Mouse (Mus musculus): ENCODE data around the gene Prcc. TPM values are rescaled to one million over a fixed set of nuclear protein-coding genes. Genes with fewer than 3 reads are reported as not detected.
"Not testable (repeated sequence)": the region's sequence is repeated elsewhere in the genome, so short reads cannot be mapped to it uniquely, and the experiment has no call there.

Gene Prcc
- total RNA-seq, 2 experiments from 2014 or later, result 60.5 to 63.5 TPM

GRCm38 (mm10) chr3:87906981-87907857 lies 21.8 kb upstream of the Prcc start:
- DNase-seq (ENCODE audit: extremely low spot score in 1 of 2, low spot score in 1 of 2), result no peak

- peak in 1 of 2 experiments; percentile 41 for DNase-seq (ENCODE audit: extremely low spot score in 1 of 2, low spot score in 1 of 2)
Measured at GRCm38 (mm10) chr3:87906601-87906980, 21.2 kb upstream of the Prcc start.

- peak; percentile 75 to 90 for DNase-seq (ENCODE audit: extremely low spot score in 1 of 2, low spot score in 1 of 2)
Measured at GRCm38 (mm10) chr3:87905880-87906485, 20.6 kb upstream of the Prcc start, which contains the start of gene Hdgf. TSS of gene Hdgf (plus strand) at chr3:87906321.

DNA sequence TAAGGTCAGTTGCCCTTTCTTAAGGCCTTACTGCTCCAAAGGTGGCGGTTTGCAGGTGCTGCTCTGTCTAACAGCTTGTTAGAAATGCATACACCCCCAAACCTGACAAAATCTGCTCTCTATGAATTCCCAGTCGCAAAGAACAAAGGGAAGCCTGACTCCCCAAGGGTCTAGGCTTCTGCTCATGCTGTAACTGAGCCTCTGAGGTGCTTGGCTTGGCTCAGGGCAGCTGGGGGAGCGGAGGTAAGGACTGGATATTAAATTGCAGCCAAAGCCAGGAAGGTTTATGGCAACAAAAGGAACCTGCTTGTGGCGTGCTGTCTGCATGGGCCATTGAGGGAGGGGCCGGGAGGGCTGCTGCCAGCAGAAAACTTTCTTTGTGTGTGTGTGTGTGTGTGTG lies 18.4 kb upstream of the Prcc start:
- DNase-seq (ENCODE audit: extremely low spot score in 1 of 2, low spot score in 1 of 2), result no peak

- DNase-seq (ENCODE audit: extremely low spot score in 1 of 2, low spot score in 1 of 2), result not testable (repeated sequence)
Measured at GRCm38 (mm10) chr3:87901959-87902358, 16.6 kb upstream of the Prcc start.

- no peak for DNase-seq (ENCODE audit: extremely low spot score in 1 of 2, low spot score in 1 of 2)
Measured at GRCm38 (mm10) chr3:87901036-87901624, 15.7 kb upstream of the Prcc start.

DNA sequence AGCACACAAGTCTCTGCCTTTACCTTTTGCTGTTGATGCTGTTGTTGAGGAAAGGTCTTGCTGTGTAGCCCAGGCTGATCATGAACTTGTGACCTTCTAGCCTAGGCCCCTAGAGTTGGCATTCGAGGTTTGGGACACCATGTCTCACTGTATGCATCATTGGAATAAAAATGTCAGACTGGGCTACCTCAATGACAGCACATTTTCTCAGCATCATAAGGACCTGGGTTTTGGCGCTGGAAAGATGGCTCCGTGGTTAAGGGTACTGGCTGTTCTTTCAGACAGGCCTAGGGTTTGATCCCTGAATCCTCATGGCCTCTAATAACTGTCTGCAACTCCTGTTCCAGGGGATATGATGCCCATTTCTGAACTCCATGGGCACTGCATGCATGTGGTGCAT lies 14.4 kb upstream of the Prcc start:
- DNase-seq (ENCODE audit: extremely low spot score in 1 of 2, low spot score in 1 of 2), result no peak

DNA sequence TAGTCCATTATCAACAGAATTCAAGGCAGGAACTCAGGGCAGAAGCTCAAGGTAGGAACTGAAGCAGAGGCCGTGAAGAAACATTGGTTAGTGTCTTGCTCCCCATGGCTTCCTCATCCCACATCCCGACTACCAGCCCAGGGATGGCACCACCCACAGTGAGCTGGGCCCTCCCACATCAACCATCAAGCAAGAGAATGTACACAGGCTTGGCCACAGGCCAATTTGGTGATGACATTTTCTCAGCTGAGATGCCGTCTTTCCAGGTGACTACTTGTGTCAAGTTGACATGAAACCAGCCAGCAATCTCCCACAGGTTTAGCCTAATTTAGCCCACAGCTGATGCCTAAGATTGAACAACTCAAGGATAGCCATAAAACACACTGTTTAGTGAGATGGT lies 13.9 kb upstream of the Prcc start:
- no peak for DNase-seq (ENCODE audit: extremely low spot score in 1 of 2, low spot score in 1 of 2)

GRCm38 (mm10) chr3:87893367-87893905 lies 8.0 kb upstream of the Prcc start:
- no peak for DNase-seq (ENCODE audit: extremely low spot score in 1 of 2, low spot score in 1 of 2)

- no peak for DNase-seq (ENCODE audit: extremely low spot score in 1 of 2, low spot score in 1 of 2)
Measured at GRCm38 (mm10) chr3:87891481-87891880, 6.1 kb upstream of the Prcc start.

- not testable (repeated sequence) for DNase-seq (ENCODE audit: extremely low spot score in 1 of 2, low spot score in 1 of 2)
Measured at GRCm38 (mm10) chr3:87887400-87887799, 2.0 kb upstream of the Prcc start.

- no peak for DNase-seq (ENCODE audit: extremely low spot score in 1 of 2, low spot score in 1 of 2)
Measured at GRCm38 (mm10) chr3:87886416-87886815, 1.0 kb upstream of the Prcc start.

- DNase-seq (ENCODE audit: extremely low spot score in 1 of 2, low spot score in 1 of 2), result peak in 1 of 2 experiments; percentile 43
Measured at GRCm38 (mm10) chr3:87886004-87886365, 577 bp upstream of the Prcc start.

DNA sequence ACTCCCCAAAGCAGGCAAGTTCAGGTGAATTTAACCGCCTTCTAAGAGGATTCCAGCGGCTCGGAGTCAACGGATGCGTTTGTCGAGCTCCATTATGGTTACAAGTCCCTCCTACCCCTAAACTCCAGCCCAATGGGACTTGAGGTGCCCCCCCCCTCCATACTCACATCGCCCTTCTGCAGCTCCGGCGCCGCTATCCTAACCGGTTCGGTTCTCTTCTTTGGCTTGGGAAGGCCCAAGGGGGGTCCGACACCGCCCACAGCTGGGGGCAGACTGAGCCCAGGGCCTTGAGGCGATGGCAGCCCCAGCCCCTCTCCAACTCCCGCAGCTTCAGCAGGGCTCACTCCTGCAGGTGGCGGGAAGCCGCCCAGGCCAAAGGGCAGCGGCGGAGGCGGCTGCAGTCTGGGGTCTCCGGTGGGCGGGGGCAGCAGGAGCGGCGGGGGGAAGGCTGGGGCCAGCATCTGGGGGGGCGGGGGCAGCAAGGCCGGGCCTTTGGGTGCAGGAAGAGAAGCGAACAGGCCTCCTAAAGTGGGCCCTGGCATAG lies 628 bp downstream of the Prcc start:
- DNase-seq (ENCODE audit: extremely low spot score in 1 of 2, low spot score in 1 of 2), result peak; percentile 32 to 37

GRCm38 (mm10) chr3:87884291-87884690 lies 1.1 kb downstream of the Prcc start:
- DNase-seq (ENCODE audit: extremely low spot score in 1 of 2, low spot score in 1 of 2), result no peak

DNA sequence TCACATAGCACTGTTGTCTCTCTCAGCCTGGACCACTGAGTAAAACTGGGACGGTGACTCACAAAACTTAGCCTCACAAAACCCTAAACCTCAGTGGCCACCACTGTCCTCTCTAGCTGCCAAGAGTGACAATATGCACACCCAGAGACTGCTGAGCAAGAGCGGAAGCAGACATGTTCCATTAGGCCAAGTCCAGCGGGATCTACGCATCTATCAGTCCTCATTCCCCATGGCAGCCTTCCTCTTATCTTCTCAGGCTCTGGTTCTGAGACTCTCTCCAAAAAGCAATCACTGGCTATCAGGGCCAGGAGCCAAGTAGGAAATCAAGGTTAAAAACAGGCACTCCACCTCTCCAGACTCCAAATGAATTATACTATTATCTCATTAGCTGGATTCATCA lies 7.7 kb downstream of the Prcc start:
- no peak for DNase-seq (ENCODE audit: extremely low spot score in 1 of 2, low spot score in 1 of 2)

GRCm38 (mm10) chr3:87864111-87864510 lies 21.3 kb downstream of the Prcc start:
- DNase-seq (ENCODE audit: extremely low spot score in 1 of 2, low spot score in 1 of 2), result not testable (repeated sequence)

GRCm38 (mm10) chr3:87859813-87860212 lies 25.6 kb downstream of the Prcc start:
- DNase-seq (ENCODE audit: extremely low spot score in 1 of 2, low spot score in 1 of 2), result peak; percentile 51 to 67

DNA sequence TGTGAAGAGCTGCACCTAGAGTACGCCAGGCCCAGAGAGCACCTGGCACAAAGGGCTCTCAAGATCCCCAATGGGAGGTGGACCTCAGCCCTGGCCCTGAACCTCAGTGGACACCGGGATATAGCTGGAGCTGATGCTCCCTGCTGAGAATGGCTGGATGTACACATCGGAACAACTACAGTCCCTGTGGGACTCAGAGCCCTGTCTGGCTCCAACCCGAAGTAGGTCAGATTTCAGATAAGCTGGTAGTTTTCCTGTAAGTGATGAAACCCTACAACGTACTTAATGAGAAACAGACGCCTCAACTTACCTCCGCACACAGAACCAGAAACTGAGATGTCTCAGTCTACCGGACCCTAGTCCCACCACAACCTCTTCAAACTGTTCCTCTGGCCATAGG lies 27.7 kb downstream of the Prcc start:
- no peak for DNase-seq (ENCODE audit: extremely low spot score in 1 of 2, low spot score in 1 of 2)

DNA sequence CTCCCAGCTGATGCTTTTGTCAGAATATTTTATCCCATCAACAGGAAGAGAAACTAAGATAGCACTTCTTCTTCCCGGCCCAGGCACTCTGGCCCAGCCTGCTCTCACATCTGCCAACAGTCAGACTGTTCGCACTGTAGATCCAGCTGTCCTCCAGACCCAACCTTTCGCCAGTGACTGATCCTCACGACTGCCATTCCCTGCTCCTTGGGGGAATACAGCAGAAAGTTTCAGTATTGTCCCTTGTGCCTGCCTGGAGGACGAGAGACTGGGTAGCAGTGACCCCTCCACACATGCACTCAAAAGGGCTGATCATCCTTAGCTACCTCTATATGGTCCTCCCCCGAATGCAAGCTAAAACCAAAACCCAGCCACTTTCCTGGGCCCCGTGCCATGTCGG lies 29.5 kb downstream of the Prcc start:
- DNase-seq (ENCODE audit: extremely low spot score in 1 of 2, low spot score in 1 of 2), result no peak

Data from layer of hippocampus, postnatal 25 days (tissue).